Mouse (Mus musculus) central nervous system, embryonic 18 days (tissue): ENCODE data around the gene Pigo. TPM values are rescaled to one million over a fixed set of nuclear protein-coding genes. Genes with fewer than 3 reads are reported as not detected.

Source experiments
- polyA plus RNA-seq: library from polyadenylated mRNA; depleted of rRNA; stranded (reverse); fragments of >200 nt; gene quantifications from 2 replicates; pipeline ENCODE4 v1.2.3, GENCODE M21; 2012; rRNA removed

Gene Pigo
- 23.3 and 27.1 TPM in 2 replicates for polyA plus RNA-seq

GRCm38 (mm10) chr4:43025084-43025960 lies at the start of gene Pigo:
TSS of gene Pigo (minus strand) at chr4:43025819.

GRCm38 (mm10) chr4:43058753-43059654 lies 33.4 kb upstream of the Pigo start, which contains the start of gene Unc13b:
TSS of gene Unc13b (plus strand) at chr4:43058953.

GRCm38 (mm10) chr4:43045659-43046302 lies 20.2 kb upstream of the Pigo start, which contains the start of gene Fam214b:
TSS of gene Fam214b (minus strand) at chr4:43046220.

GRCm38 (mm10) chr4:43031237-43031995 lies 5.8 kb upstream of the Pigo start, which contains the start of gene Stoml2:
TSS of gene Stoml2 (minus strand) at chr4:43031710.

GRCm38 (mm10) chr4:43010161-43011038 lies 15.2 kb downstream of the Pigo start, which contains the start of gene Fancg:
TSS of gene Fancg (minus strand) at chr4:43010506.

GRCm38 (mm10) chr4:43000141-43000986 lies 25.3 kb downstream of the Pigo start, which contains the start of gene Vcp:
TSS of gene Vcp (minus strand) at chr4:43000507.

GRCm38 (mm10) chr4:42969304-42969703 lies 56.3 kb downstream of the Pigo start, which contains the start of gene 1700022I11Rik:
TSS of gene 1700022I11Rik (plus strand) at chr4:42969604.

Other genes starting within 250 kb of the Pigo start
- 0.01 and 0.03 TPM in 2 replicates for gene Fam205a1, start 171.9 kb downstream of the Pigo start, polyA plus RNA-seq
- 0.12 TPM in 2 replicates for gene Gm12394, start 169.0 kb downstream of the Pigo start, polyA plus RNA-seq
- not detected in 2 replicates for gene Fam205c, start 151.6 kb downstream of the Pigo start, polyA plus RNA-seq
- 83.6 and 94.1 TPM in 2 replicates for gene Phf24, start 109.2 kb downstream of the Pigo start, polyA plus RNA-seq
- gene Dnajb5, start 76.0 kb downstream of the Pigo start, polyA plus RNA-seq: 73.4 and 84.6 TPM in 2 replicates
- gene 1700022I11Rik, start 56.2 kb downstream of the Pigo start, polyA plus RNA-seq: 0.19 and 0.23 TPM in 2 replicates
- gene Vcp, start 25.3 kb downstream of the Pigo start, polyA plus RNA-seq: 242 and 246 TPM in 2 replicates
- 45.5 and 47.3 TPM in 2 replicates for gene Fancg, start 15.3 kb downstream of the Pigo start, polyA plus RNA-seq
- 121 and 135 TPM in 2 replicates for gene Stoml2, start 5.9 kb upstream of the Pigo start, polyA plus RNA-seq
- 34.5 and 42.5 TPM in 2 replicates for gene Fam214b, start 20.4 kb upstream of the Pigo start, polyA plus RNA-seq
- gene Unc13b, start 33.1 kb upstream of the Pigo start, polyA plus RNA-seq: 59.2 and 60.2 TPM in 2 replicates
- gene Atp8b5, start 241.3 kb upstream of the Pigo start, polyA plus RNA-seq: 1.2 and 1.4 TPM in 2 replicates